Mouse (Mus musculus): ENCODE measurements around the gene Sprn. TPM values are rescaled to one million over a fixed set of nuclear protein-coding genes. Genes with fewer than 3 reads are reported as not detected.

The Sprn gene
- polyA plus RNA-seq, 1 experiment from 2014 or later: 0.34 TPM

DNA sequence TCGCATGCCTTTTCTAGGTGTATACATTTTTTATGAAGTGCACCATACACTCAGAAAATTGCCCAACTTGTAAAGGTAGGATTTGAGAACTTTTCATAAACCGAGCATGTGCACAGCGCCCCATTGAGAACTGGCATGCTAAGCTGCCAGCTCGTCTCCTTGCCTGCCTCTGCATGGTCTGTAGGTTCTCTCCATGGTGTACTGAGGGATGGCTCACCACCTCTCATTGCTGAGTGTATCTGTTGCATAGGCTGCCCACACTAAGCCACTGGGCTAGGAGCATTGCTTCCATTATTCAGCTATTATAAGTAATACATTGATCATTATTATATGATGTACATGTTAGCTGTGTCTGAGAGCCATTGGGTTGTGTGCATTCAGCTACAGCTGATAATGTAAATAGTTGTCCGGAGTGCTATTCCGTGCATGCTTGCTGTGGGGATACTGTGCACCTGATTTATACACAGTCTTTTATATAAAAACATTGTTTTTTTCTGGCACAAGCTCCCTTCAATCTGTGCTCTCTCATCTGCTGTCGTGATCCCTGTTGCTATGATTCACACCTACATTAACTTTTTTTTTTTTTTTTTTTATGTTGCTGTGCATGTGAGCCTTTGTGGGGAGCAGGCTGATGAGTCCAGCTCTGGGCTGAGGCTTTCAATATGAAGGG, 33.2 kb upstream of the Sprn start:
- no peak for DNase-seq (ENCODE audit: low spot score)
- Histone ChIP-seq H3K4me3 (ENCODE audit: low read depth, low read length) (no peak overlapping the region), H3K9me3 (replicated peaks; ENCODE audit: control insufficient read depth, low read length) (no peaks in the 10 kb centered on the region), H3K4me2 (ENCODE audit: low read depth, low read length) (no peak overlapping the region), H3K9ac (replicated peaks; ENCODE audit: low read length) (no peak overlapping the region), H3K27me3 (ENCODE audit: control insufficient read depth, insufficient read depth, low read length) (no peaks in the 10 kb centered on the region), H3K36me3 (replicated peaks; ENCODE audit: control insufficient read depth, insufficient read depth, low read depth, low read length) (no peaks in the 10 kb centered on the region), H3K4me1 (ENCODE audit: control insufficient read depth, insufficient read depth, low read length) (no peaks in the 10 kb centered on the region), H3K27ac (replicated peaks; ENCODE audit: low read depth, low read length) (no peak overlapping the region)
- ATAC-seq (replicated peaks; ENCODE audit: insufficient number of reproducible peaks, low FRiP score, low TSS enrichment, low read depth): no peak
- 82% methylated on average over 7 of the region's 7 CpGs for WGBS

GRCm38 (mm10) chr7:140186646-140187620, 32.3 kb upstream of the Sprn start:
- Histone ChIP-seq H3K27ac (replicated peaks; ENCODE audit: low read depth, low read length) (no peak overlapping the region), H3K4me2 (ENCODE audit: low read depth, low read length) (no peak overlapping the region), H3K9ac (replicated peaks; ENCODE audit: low read length) (no peak overlapping the region), H3K9me3 (replicated peaks; ENCODE audit: control insufficient read depth, low read length) (no peaks in the 10 kb centered on the region), H3K36me3 (replicated peaks; ENCODE audit: control insufficient read depth, insufficient read depth, low read depth, low read length) (no peaks in the 10 kb centered on the region), H3K4me3 (ENCODE audit: low read depth, low read length) (no peak overlapping the region), H3K27me3 (ENCODE audit: control insufficient read depth, insufficient read depth, low read length) (no peaks in the 10 kb centered on the region), H3K4me1 (ENCODE audit: control insufficient read depth, insufficient read depth, low read length) (no peaks in the 10 kb centered on the region)
- DNase-seq (ENCODE audit: low spot score): no peak
- WGBS: 61% methylated on average over 18 of the region's 18 CpGs
- ATAC-seq (replicated peaks; ENCODE audit: insufficient number of reproducible peaks, low FRiP score, low TSS enrichment, low read depth): no peak

- Histone ChIP-seq H3K9ac (replicated peaks; ENCODE audit: low read length) (no peak overlapping the region), H3K4me2 (ENCODE audit: low read depth, low read length) (no peak overlapping the region), H3K4me1 (ENCODE audit: control insufficient read depth, insufficient read depth, low read length) (no peaks in the 10 kb centered on the region), H3K36me3 (replicated peaks; ENCODE audit: control insufficient read depth, insufficient read depth, low read depth, low read length) (no peaks in the 10 kb centered on the region), H3K27ac (replicated peaks; ENCODE audit: low read depth, low read length) (no peak overlapping the region), H3K9me3 (replicated peaks; ENCODE audit: control insufficient read depth, low read length) (no peaks in the 10 kb centered on the region), H3K27me3 (ENCODE audit: control insufficient read depth, insufficient read depth, low read length) (no peaks in the 10 kb centered on the region), H3K4me3 (ENCODE audit: low read depth, low read length) (no peak overlapping the region)
- ATAC-seq (replicated peaks; ENCODE audit: insufficient number of reproducible peaks, low FRiP score, low TSS enrichment, low read depth) (no peak), DNase-seq (ENCODE audit: low spot score) (no peak)
- 82% methylated on average over 4 of the region's 4 CpGs for WGBS
These were observed 29.5 kb upstream of the Sprn start for GRCm38 (mm10) chr7:140184206-140184605.

DNA sequence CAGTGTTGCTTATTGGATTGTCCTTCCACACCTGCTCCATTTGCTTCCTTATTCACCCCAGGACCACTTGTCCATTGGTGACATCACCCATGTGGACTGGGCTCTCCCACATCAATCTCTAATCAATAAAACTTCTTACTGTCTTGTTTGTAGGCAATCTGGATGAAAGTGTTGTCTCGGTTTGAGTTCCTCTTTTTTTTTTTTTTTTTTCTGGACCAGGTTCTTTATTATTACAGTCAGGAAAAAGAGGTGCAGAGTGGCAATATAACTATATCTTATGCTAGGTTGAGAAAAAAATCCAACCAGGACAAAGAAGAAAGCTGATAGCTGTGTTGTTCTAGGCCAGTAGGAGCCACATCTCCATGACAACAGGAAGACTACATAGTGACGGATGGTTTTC, 26.0 kb upstream of the Sprn start:
- Histone ChIP-seq H3K36me3 (replicated peaks; ENCODE audit: control insufficient read depth, insufficient read depth, low read depth, low read length) (no peaks in the 10 kb centered on the region), H3K27ac (replicated peaks; ENCODE audit: low read depth, low read length) (no peak overlapping the region), H3K4me1 (ENCODE audit: control insufficient read depth, insufficient read depth, low read length) (no peaks in the 10 kb centered on the region), H3K4me2 (ENCODE audit: low read depth, low read length) (no peak overlapping the region), H3K9ac (replicated peaks; ENCODE audit: low read length) (no peak overlapping the region), H3K27me3 (ENCODE audit: control insufficient read depth, insufficient read depth, low read length) (no peaks in the 10 kb centered on the region), H3K9me3 (replicated peaks; ENCODE audit: control insufficient read depth, low read length) (no peaks in the 10 kb centered on the region), H3K4me3 (ENCODE audit: low read depth, low read length) (no peak overlapping the region)
- DNase-seq (ENCODE audit: low spot score) (no peak), ATAC-seq (replicated peaks; ENCODE audit: insufficient number of reproducible peaks, low FRiP score, low TSS enrichment, low read depth) (no peak)
- 77% methylated on average over 2 of the region's 2 CpGs for WGBS

- H3K27ac ChIP-seq (replicated peaks; ENCODE audit: low read depth, low read length): no peak overlapping the region
- H3K4me2 ChIP-seq (ENCODE audit: low read depth, low read length): no peak overlapping the region
- no peak overlapping the region for H3K9ac ChIP-seq (replicated peaks; ENCODE audit: low read length)
- no peak overlapping the region for H3K4me3 ChIP-seq (ENCODE audit: low read depth, low read length)
- no peak for ATAC-seq (replicated peaks; ENCODE audit: insufficient number of reproducible peaks, low FRiP score, low TSS enrichment, low read depth)
- H3K9me3 ChIP-seq (replicated peaks; ENCODE audit: control insufficient read depth, low read length): no peaks in the 10 kb centered on the region
- no peaks in the 10 kb centered on the region for H3K27me3 ChIP-seq (ENCODE audit: control insufficient read depth, insufficient read depth, low read length)
- no peak for DNase-seq (ENCODE audit: low spot score)
- H3K36me3 ChIP-seq (replicated peaks; ENCODE audit: control insufficient read depth, insufficient read depth, low read depth, low read length): no peaks in the 10 kb centered on the region
- WGBS: 93% methylated on average over 2 of the region's 2 CpGs
- H3K4me1 ChIP-seq (ENCODE audit: control insufficient read depth, insufficient read depth, low read length): no peaks in the 10 kb centered on the region
These were observed 24.5 kb upstream of the Sprn start for GRCm38 (mm10) chr7:140179176-140179575.

DNA sequence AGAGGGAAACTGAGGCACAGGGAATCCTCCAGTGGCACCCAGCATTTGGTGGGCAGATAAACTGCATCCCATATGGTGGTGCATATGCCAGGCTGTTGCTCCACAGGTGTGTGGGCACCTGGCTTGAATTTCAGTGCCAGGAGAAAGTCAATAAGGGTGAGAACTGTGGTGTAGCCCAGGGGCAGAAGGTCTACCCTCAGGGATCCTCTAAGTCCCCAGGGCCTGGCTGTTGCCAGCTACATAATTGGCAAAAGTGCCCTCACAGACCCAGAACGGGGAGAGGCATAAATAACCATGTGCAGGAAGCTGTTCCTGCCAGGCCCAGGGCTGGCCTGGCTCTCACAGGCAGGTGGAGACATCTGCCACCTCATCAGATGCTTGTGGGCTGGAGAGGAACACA, 18.3 kb upstream of the Sprn start, which contains the start of gene Olfr523:
Olfr523 (plus strand) TSS at position 282 of the 400 bp plus-strand sequence.
- Histone ChIP-seq H3K9ac (replicated peaks; ENCODE audit: low read length) (no peak within 1 kb of the TSS), H3K4me1 (ENCODE audit: control insufficient read depth, insufficient read depth, low read length) (no peaks in the 10 kb centered on the region), H3K36me3 (replicated peaks; ENCODE audit: control insufficient read depth, insufficient read depth, low read depth, low read length) (no peaks in the 10 kb centered on the region), H3K27ac (replicated peaks; ENCODE audit: low read depth, low read length) (no peak within 1 kb of the TSS), H3K4me3 (ENCODE audit: low read depth, low read length) (no peak within 1 kb of the TSS), H3K27me3 (ENCODE audit: control insufficient read depth, insufficient read depth, low read length) (no peaks in the 10 kb centered on the region), H3K9me3 (replicated peaks; ENCODE audit: control insufficient read depth, low read length) (no peaks in the 10 kb centered on the region), H3K4me2 (ENCODE audit: low read depth, low read length) (no peak within 1 kb of the TSS)
- no peak for ATAC-seq (replicated peaks; ENCODE audit: insufficient number of reproducible peaks, low FRiP score, low TSS enrichment, low read depth)
- no peak for DNase-seq (ENCODE audit: low spot score)
- WGBS: 65% methylated on average over 1 of the region's 1 CpGs

- Histone ChIP-seq H3K36me3 (replicated peaks; ENCODE audit: control insufficient read depth, insufficient read depth, low read depth, low read length) (no peaks in the 10 kb centered on the region), H3K27me3 (ENCODE audit: control insufficient read depth, insufficient read depth, low read length) (no peaks in the 10 kb centered on the region), H3K4me2 (ENCODE audit: low read depth, low read length) (no peak overlapping the region), H3K9me3 (replicated peaks; ENCODE audit: control insufficient read depth, low read length) (no peaks in the 10 kb centered on the region), H3K4me3 (ENCODE audit: low read depth, low read length) (no peak overlapping the region), H3K4me1 (ENCODE audit: control insufficient read depth, insufficient read depth, low read length) (no peaks in the 10 kb centered on the region), H3K9ac (replicated peaks; ENCODE audit: low read length) (no peak overlapping the region), H3K27ac (replicated peaks; ENCODE audit: low read depth, low read length) (no peak overlapping the region)
- ATAC-seq (replicated peaks; ENCODE audit: insufficient number of reproducible peaks, low FRiP score, low TSS enrichment, low read depth): no peak
- no peak for DNase-seq (ENCODE audit: low spot score)
- WGBS: 92% methylated on average over 3 of the region's 3 CpGs
These were observed 16.2 kb upstream of the Sprn start for GRCm38 (mm10) chr7:140170863-140171262.

DNA sequence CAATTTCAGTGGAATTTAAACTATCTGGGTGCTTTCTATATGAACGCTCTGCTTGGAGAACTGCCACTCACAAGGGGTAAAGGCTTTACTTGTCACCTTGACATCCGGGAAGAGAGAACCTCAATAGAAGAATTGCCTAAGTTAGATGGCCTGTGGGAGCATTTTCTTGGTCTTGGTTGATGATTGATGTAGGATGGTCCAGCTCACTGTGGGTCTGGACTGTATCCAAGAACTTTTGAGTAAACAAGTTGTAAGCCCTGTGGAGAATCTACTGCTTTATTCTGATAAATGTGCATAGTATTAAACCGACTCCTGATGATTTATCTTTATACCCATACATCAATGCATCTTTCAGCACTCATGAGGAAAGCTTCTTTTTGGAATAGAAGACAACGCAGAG, 14.7 kb upstream of the Sprn start:
- 78% methylated on average over 4 of the region's 4 CpGs for WGBS
- Histone ChIP-seq H3K36me3 (replicated peaks; ENCODE audit: control insufficient read depth, insufficient read depth, low read depth, low read length) (no peaks in the 10 kb centered on the region), H3K27me3 (ENCODE audit: control insufficient read depth, insufficient read depth, low read length) (no peaks in the 10 kb centered on the region)

More for the DNA sequence above, 14.7 kb upstream of the Sprn start:
- Histone ChIP-seq H3K4me1 (ENCODE audit: control insufficient read depth, insufficient read depth, low read length) (no peaks in the 10 kb centered on the region), H3K27ac (replicated peaks; ENCODE audit: low read depth, low read length) (no peak overlapping the region), H3K9ac (replicated peaks; ENCODE audit: low read length) (no peak overlapping the region), H3K9me3 (replicated peaks; ENCODE audit: control insufficient read depth, low read length) (no peaks in the 10 kb centered on the region), H3K4me2 (ENCODE audit: low read depth, low read length) (no peak overlapping the region), H3K4me3 (ENCODE audit: low read depth, low read length) (no peak overlapping the region)
- ATAC-seq (replicated peaks; ENCODE audit: insufficient number of reproducible peaks, low FRiP score, low TSS enrichment, low read depth): no peak
- DNase-seq (ENCODE audit: low spot score): no peak

Measured in embryonic facial prominence, embryonic 11.5 days (tissue).